Mouse (Mus musculus): Measurements from ENCODE around the gene Cyp2j5. TPM values are rescaled to one million over a fixed set of nuclear protein-coding genes. Genes with fewer than 3 reads are reported as not detected.
"Not testable (repeated sequence)": the region's sequence is repeated elsewhere in the genome, so short reads cannot be mapped to it uniquely, and the experiment has no call there.

The Cyp2j5 gene
- total RNA-seq (2021), result not detected

GRCm38 (mm10) chr4:96663991-96664390 lies at the start of gene Cyp2j5:
Gene Cyp2j5 (minus strand): TSS chr4:96664154.
- DNase-seq, result no peak

DNA sequence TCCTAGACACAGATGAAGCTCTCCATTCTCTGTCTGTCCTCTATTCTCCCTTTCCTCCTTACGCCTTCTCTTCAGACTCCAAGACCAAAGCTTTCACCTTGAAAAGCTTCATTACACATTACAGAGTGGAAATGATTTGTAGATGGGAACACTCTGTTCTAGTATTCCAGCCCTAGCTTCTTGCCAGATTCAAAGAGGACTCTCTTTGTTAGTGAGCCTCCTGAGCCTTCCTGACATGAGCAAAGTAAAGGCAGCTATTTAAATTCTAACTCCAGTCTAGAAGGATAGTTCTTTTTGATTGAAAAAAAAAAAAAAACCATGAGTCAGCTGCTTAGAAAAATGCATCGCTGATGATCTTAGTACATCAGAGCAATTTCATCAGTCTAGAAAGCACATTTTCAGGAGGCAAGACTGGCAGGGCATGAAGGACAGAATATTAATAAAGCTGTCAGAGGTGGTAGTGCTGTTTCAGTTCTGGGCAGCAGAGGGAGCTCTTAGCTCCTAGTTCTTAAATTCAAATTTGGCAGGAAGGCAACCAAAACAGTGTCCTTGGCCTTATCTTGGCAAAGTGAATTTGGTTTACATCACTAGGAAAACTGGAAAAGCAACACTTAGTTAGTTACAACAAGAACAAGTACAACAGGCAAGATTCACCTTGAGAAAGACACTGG lies 41.5 kb upstream of the Cyp2j5 start:
- DNase-seq, result peak; percentile 62

GRCm38 (mm10) chr4:96698218-96698561 lies 34.2 kb upstream of the Cyp2j5 start:
- DNase-seq, result no peak

- no peak for DNase-seq
Measured at GRCm38 (mm10) chr4:96697511-96698217, 33.7 kb upstream of the Cyp2j5 start.

DNA sequence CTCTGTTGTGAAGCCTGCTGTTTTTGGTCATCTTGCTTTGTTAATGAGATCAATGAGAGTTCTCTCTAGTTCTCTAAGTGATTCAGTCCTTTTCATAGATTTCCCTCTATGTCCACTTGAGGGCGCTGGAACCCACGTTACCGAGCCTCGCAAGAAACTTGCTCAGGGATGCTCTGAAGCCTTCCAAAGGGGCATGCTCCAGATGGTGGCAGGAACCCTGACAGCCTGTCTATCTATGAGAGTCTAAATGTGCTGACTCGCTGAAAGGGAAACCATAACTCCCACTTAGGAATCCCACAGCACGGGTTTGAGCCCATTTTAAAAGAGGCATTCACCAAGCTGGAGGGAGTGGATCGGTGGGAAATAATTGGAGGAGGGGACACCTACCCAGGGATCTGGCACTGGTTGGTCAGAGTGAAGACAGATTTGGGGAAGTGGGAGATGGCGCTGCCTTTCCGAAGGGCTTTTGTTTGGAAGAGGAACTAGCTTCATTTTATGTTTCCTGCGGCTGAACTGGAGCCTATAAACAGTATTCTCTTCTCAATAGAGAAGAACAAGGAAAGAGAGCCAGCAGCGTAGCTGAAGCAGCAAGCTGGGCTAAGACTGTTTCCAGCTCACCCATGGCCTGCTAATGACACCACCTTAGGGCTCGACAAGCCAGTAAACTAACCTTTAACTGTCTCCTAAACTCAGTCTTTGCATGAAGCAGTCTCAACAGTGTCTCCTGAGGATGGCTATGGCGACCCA lies 32.8 kb upstream of the Cyp2j5 start:
- peak; percentile 52 for DNase-seq

DNA sequence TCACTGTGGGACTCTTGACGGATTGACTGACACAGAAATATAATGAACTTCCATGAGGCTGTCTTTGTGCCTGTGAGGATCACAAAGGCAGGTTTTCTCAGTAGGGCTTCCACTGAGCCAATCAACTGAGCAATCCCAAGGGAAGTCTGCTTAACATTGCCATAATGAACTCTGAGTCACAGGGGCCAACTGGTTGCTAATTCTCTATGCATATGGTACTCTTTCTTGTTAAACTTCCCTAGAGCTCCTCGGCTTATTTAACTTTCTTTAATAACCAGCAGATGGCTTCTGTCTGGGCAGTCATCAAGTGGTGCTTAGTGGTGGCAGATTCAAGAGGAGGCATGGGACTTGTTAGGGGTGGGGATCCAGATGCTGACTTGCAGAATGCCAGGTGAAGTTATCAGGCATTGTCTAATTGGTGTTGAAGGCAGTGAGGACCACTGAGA lies 23.4 kb upstream of the Cyp2j5 start:
- DNase-seq, result no peak

DNA sequence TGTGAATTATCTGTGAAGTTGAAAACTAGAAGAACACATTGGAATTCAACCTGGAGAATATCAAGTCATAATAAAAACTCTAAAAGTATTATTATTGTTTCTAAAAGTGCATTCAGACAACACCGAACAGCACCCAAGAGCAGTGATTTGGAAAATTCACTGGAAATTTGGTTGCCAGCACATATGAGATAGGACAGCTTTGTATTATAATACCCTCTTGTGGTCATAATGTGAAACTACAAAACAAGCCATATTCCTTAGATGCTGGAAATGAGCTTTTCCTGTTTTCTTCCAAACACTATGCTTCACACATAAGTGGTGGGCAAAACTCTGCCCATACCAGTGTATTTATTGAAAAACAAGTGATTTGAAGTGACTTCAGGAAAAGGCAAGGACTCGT lies 19.5 kb upstream of the Cyp2j5 start:
- no peak for DNase-seq

- no peak for DNase-seq
Measured at GRCm38 (mm10) chr4:96680966-96681365, 17.0 kb upstream of the Cyp2j5 start.

- DNase-seq, result peak; percentile 35
Measured at GRCm38 (mm10) chr4:96680233-96680632, 16.3 kb upstream of the Cyp2j5 start.

GRCm38 (mm10) chr4:96664668-96665454 lies 907 bp upstream of the Cyp2j5 start:
- no peak for DNase-seq

DNA sequence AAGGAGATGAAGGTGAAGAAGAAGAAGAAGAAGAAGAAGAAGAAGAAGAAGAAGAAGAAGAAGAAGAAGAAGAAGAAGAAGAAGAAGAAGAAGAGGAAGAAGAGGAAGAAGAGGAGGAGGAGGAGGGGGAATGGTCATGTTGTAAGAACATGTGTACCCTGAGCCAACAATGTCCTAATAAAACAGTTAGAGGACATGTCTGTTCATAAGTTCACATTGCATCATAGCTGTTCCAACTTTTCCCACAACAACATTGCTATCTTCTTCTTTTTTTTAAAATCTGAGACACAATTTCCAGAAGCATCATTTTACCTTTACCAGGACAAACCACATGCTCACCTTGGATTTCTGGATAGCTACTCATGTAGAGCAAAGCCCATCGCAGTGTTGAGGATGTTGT lies 28.5 kb downstream of the Cyp2j5 start:
- no peak for DNase-seq

- DNase-seq, result no peak
Measured at GRCm38 (mm10) chr4:96622474-96622873, 41.5 kb downstream of the Cyp2j5 start.

DNA sequence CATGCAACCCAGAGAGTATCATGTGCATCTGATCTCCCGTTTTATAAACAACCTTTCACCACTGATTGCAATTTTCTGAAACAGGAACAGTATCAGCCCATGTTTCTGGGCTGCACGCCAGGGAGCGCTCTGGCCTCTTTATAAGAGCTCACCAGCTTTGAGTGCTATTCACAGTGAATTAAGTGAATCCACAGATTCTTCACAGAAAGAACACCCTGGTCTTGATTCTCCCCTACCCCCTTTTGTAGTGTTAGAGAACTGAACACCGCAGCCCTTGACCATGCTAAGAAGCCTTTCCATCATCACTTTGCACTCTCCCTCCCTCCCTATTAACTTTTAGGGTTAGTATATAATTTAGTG lies 72.2 kb downstream of the Cyp2j5 start:
- DNase-seq, result peak; percentile 62

GRCm38 (mm10) chr4:96590911-96591790 lies 72.8 kb downstream of the Cyp2j5 start, which contains the start of gene Cyp2j9:
Gene Cyp2j9 (minus strand): TSS chr4:96591578.
- DNase-seq, result peak; percentile 69

GRCm38 (mm10) chr4:96581425-96582088 lies 82.4 kb downstream of the Cyp2j5 start:
- DNase-seq, result no peak

DNA sequence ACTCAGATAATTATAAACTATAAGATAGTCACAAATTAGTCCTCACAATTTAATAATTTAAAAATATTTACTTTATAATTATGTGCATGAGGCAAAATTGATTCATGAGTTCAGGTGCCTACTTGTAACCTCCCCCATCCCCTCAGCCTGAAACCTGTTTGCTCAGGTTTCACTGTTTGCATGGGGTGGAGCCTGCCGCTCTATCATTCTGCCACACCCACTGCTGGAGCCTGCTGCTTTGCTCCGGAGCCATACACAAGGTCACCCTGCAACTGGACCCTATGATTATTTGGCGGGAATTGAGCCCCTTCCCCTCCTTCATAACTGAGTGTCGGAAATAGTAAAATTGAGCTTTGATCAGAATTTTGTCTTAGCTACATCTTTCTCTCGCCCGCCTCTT lies 83.6 kb downstream of the Cyp2j5 start:
- DNase-seq, result not testable (repeated sequence)

Other genes with a start within 250 kb of the Cyp2j5 start
- not detected for gene Cyp2j8, start 156.8 kb downstream of the Cyp2j5 start, total RNA-seq (2021)
- 1 to 10 TPM; 2.7 to 2.9 TPM for gene Cyp2j6, start 110.5 kb downstream of the Cyp2j5 start, total RNA-seq (2021)
- gene Cyp2j9, start 72.6 kb downstream of the Cyp2j5 start, total RNA-seq (2021), result under 1 TPM; 0.34 to 0.38 TPM
- gene Gm12695, start 121.0 kb upstream of the Cyp2j5 start, total RNA-seq (2021), result not detected

Data from heart, postnatal 4 days (tissue).